ENCODE assay signal across 12 mouse cellular contexts in the genomic region with DNA sequence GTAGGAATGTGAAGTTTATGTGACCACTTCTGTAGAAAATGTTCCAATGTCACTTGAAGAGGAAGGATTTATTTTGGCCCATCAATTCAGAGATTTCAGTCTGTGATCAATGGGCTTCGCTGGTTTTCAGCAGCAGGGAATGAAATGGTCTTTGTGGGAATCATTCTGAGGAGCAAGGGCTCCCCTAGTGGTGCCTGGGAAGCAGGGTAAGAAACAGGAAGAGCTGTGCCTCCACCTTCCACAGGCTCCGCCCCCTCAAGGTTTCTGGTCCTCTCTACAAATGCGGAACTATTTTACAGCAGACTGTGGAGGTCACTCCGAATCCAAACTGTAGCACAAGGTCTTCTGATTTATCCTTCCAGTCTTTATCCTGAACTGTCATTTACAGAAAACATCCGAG.
DNase-seq lines count a peak whose midpoint lies in the region; ATAC-seq and TF ChIP-seq lines count a peak whose summit lies in the region.
"Had no signal": no experiment of that assay in that cellular context is flagged by ENCODE, and none has a peak within 500 bp of the region (broad histone marks: within the 10 kb centered on the region; RNA-seq: fewer than 3 reads in every experiment).

No protein-coding gene starts in this region.

- intact Hi-C loops in left cerebral cortex, postnatal 4 days (cut with DNase I), result no loop called here

- peak; percentile 64 for TF ChIP-seq CTCF in layer of hippocampus, adult 2 months (conservative IDR thresholded peaks at IDR 0.05)

- no peak overlapping the region for H3K4me2 ChIP-seq in heart, embryonic 12.5 days
- H3K4me2 ChIP-seq: heart, embryonic 11.5 days; hindbrain, embryonic 12.5 days had no signal

- H3K4me1 ChIP-seq in heart, embryonic 12.5 days (replicated peaks), result no peaks in the 10 kb centered on the region
- H3K4me1 ChIP-seq: hindbrain, embryonic 12.5 days had no signal

- WGBS in heart, embryonic 12.5 days, result 66% methylated on average over 5 of the region's 5 CpGs

- H3K27me3 ChIP-seq in heart, embryonic 12.5 days (replicated peaks), result no peaks in the 10 kb centered on the region
- H3K27me3 ChIP-seq: hindbrain, embryonic 12.5 days had no signal

- no peak overlapping the region for H3K27ac ChIP-seq in layer of hippocampus, adult 2 months
- H3K27ac ChIP-seq in heart, embryonic 12.5 days (ENCODE audit: poor library complexity, severe bottlenecking), result no peak overlapping the region
- H3K27ac ChIP-seq: hindbrain, embryonic 12.5 days had no signal

- no peak overlapping the region for H3K9ac ChIP-seq in heart, embryonic 12.5 days
- H3K9ac ChIP-seq: hindbrain, embryonic 12.5 days had no signal

- H3K9me3 ChIP-seq in heart, embryonic 12.5 days (replicated peaks), result no peaks in the 10 kb centered on the region
- H3K9me3 ChIP-seq: hindbrain, embryonic 12.5 days had no signal

- no peak for DNase-seq in layer of hippocampus, adult 2 months (ENCODE audit: low spot score in 2 of 2)
- no peak for DNase-seq in layer of hippocampus, adult 9-11 months
- peak; percentile 80 for DNase-seq in ES-CJ7 (ENCODE audit: low read depth, low spot score)
- peak; percentile 34 for DNase-seq in WW6 (ENCODE audit: low read depth, low spot score)
- DNase-seq in left cerebral cortex, postnatal 4 days, result no peak
- DNase-seq: adrenal gland, postnatal 25 days; cerebellum, adult 2 months; lung, postnatal 36 days had no signal

- no peak overlapping the region for H3K4me3 ChIP-seq in layer of hippocampus, adult 2 months
- no peak overlapping the region for H3K4me3 ChIP-seq in heart, embryonic 12.5 days
- H3K4me3 ChIP-seq: hindbrain, embryonic 12.5 days had no signal

- peak; percentile 75 for ATAC-seq in megakaryocyte progenitor cell, adult 5-6 weeks (replicated peaks; ENCODE audit: poor library complexity)
- no peak for ATAC-seq in heart, embryonic 12.5 days (ENCODE audit: insufficient number of reproducible peaks, low FRiP score)

- H3K36me3 ChIP-seq in heart, embryonic 12.5 days, result no peaks in the 10 kb centered on the region
- H3K36me3 ChIP-seq: hindbrain, embryonic 12.5 days had no signal

Comparison
In these comparisons a context has a peak if more than half of its experiments do, and no peak if none do; other contexts are left out.
1. DNase-seq: peak in ES-CJ7 (single experiment) and WW6 (single experiment); none in layer of hippocampus, adult 2 months (0 of 2), layer of hippocampus, adult 9-11 months (single experiment) and left cerebral cortex, postnatal 4 days (single experiment).